Mouse (Mus musculus) G1E (cell line): ENCODE measurements around the gene Abcc3. TPM values are rescaled to one million over a fixed set of nuclear protein-coding genes. Genes with fewer than 3 reads are reported as not detected.
"Not testable (repeated sequence)": the region's sequence is repeated elsewhere in the genome, so short reads cannot be mapped to it uniquely, and the experiment has no call there.

Source experiments
- ATAC-seq: 2 replicates; pipeline ENCODE4 v1.8.0; 2016; ENCODE audit warnings: mild to moderate bottlenecking; ENCODE audit not compliant: insufficient number of reproducible peaks, poor library complexity, low FRiP score, severe bottlenecking; ENCODE audit errors: extremely low read depth
- DNase-seq: peaks from one replicate; pipeline ENCODE4 v3.0.0; 2012; ENCODE audit warnings: low spot score
- H3K27me3 ChIP-seq: 2 replicates; pipeline ENCODE4 v1.6.1; 2012; ENCODE audit warnings: mild to moderate bottlenecking, low read length, inconsistent platforms; ENCODE audit not compliant: insufficient read depth
- H3K36me3 ChIP-seq: replicated peaks from 2 replicates; pipeline ENCODE3; 2012; ENCODE audit warnings: mild to moderate bottlenecking, inconsistent platforms
- H3K4me1 ChIP-seq: 2 replicates; pipeline ENCODE4 v1.6.1; 2012; ENCODE audit warnings: low read depth, low read length, inconsistent platforms, mixed read lengths; ENCODE audit not compliant: insufficient read depth
- H3K4me3 ChIP-seq: 2 replicates; pipeline ENCODE4 v1.5.1; 2012; ENCODE audit warnings: low read depth, mild to moderate bottlenecking, inconsistent platforms, low read length, moderate library complexity, mixed read lengths
- H3K9me3 ChIP-seq: replicated peaks from 2 replicates; pipeline ENCODE4 v1.6.1; 2012; ENCODE audit warnings: inconsistent platforms
- CTCF ChIP-seq: IDR thresholded peaks from 2 replicates; pipeline ENCODE4 v1.5.1; 2012; ENCODE audit warnings: low read depth, low read length, inconsistent platforms, mixed read lengths
- GATA1 ChIP-seq: IDR thresholded peaks from 2 replicates; pipeline ENCODE4 v1.6.1; 2012; ENCODE audit warnings: borderline replicate concordance, low read length, inconsistent platforms, mixed read lengths
- GATA2 ChIP-seq: IDR thresholded peaks from 2 replicates; pipeline ENCODE4 v1.6.1; 2012; ENCODE audit warnings: low read depth, low read length, inconsistent platforms, borderline replicate concordance
- POLR2AphosphoS5 ChIP-seq: IDR thresholded peaks from 2 replicates; pipeline ENCODE4 v1.6.1; 2012; ENCODE audit warnings: low read depth, low read length, inconsistent platforms; ENCODE audit not compliant: insufficient replicate concordance
- TAL1 ChIP-seq: conservative IDR thresholded peaks from 2 replicates; pipeline ENCODE4 v1.6.1; 2012; ENCODE audit warnings: low read depth, low read length, inconsistent platforms, mixed read lengths
- polyA plus RNA-seq: library from polyadenylated mRNA; stranded (reverse); fragments of >175 nt; gene quantifications from 2 replicates; pipeline ENCODE4 v1.2.3, GENCODE M21; 2012
- total RNA-seq, 2 experiments: library from RNA; stranded (forward) in 1 of 2; stranded (reverse) in 1 of 2; fragments of 200-1000 nt in 1 of 2; fragments of >200 nt in 1 of 2; fragmentation: Nextera tagmentation in 1 of 2; gene quantifications; 2 replicates each; pipeline ENCODE4 v1.2.3; 2014 to 2017

The Abcc3 gene
- total and polyA plus RNA-seq, 3 experiments: 0.27 TPM; not detected in 2

DNA sequence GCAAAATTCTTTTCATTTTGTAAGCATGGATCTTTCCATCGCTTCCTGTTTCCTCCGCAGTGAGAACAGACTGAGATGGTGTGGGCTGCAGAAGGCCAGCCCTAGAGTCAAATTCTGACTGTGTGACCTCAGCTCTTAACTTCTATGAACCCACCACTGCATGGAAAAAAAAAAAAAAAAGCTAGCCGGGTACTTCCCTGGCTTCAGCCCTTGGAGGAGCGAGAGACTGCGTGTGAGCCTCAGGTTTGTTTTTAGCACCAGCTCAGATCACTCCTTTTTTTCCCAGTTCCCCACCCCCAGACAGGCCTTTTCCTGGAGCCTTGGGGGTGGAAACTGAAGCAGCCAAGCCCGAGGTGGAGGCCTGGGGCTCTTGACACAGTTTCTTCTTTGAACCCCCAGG lies 12.6 kb upstream of the Abcc3 start:
- H3K9me3 ChIP-seq: no peaks in the 10 kb centered on the region
- TF ChIP-seq GATA2 (no peak), GATA1 (no peak), CTCF (no peak), POLR2AphosphoS5 (no peak), TAL1 (no peak)
- no peak overlapping the region for H3K4me3 ChIP-seq
- H3K27me3 ChIP-seq: peaks cover 11% of the 10 kb centered on the region
- no peaks in the 10 kb centered on the region for H3K36me3 ChIP-seq
- ATAC-seq (no peak), DNase-seq (no peak)
- H3K4me1 ChIP-seq: no peaks in the 10 kb centered on the region

DNA sequence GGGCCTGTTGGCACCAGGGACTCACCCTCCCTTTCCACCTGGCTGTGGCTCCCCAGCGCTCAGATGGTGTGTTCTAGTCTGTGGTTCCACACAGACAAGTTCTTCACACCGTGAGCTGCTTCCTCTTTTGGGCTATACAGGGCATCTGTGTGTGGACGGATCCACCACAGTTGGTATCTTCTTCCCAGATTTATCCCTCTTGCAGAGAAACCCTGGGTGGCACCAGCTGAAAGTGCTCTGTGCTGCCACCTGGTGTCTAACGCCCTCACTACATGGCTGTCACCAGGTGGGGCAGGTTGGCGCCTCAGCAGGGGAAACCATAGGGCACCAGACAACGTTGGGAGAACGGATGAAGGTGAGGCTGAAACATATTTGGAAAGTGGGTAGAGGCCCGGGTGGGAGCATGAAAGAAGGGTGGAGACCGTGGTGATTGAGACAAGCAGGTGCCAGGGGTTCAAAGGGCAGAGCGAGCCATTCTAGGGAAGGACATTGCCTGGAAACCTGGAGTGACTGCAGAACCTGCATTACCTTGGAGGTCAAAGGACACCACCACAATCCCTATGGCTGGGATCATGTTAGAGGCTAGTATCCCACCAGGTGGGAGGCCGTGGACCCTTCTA lies 12.0 kb upstream of the Abcc3 start:
- peak; percentile 76 for TF ChIP-seq CTCF
- TF ChIP-seq GATA1: no peak
- no peak for TF ChIP-seq GATA2
- H3K4me3 ChIP-seq: no peak overlapping the region
- DNase-seq (peak; percentile 79), ATAC-seq (peak; percentile 34; the same call in 1 of the 2 replicates)
- H3K9me3 ChIP-seq: no peaks in the 10 kb centered on the region
- no peaks in the 10 kb centered on the region for H3K36me3 ChIP-seq
- H3K4me1 ChIP-seq: no peaks in the 10 kb centered on the region
- H3K27me3 ChIP-seq: peaks cover 16% of the 10 kb centered on the region

DNA sequence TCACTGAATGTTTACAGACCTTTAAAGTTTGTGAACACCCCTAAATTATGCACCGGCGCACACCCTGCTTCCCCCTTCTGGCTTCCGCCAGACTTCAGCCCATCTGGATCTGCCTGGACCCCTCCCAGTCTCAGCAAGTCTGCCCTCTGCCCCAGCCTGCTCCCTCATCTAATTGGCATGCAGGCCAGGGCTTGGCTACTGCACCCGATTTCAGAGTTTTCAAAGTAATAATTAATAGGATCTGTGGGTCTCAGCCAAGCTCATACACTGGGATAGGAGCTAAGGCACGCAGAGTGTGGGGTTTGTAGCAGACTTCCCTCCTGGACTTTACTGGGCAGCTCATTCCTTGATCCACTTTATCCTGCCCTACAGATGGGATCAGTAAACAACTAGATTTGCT lies 11.4 kb upstream of the Abcc3 start:
- Histone ChIP-seq H3K4me1 (no peaks in the 10 kb centered on the region), H3K9me3 (no peaks in the 10 kb centered on the region), H3K36me3 (no peaks in the 10 kb centered on the region), H3K4me3 (no peak overlapping the region), H3K27me3 (peaks cover 14% of the 10 kb centered on the region)
- DNase-seq (no peak), ATAC-seq (no peak)
- no peak for TF ChIP-seq POLR2AphosphoS5
- TF ChIP-seq GATA2: no peak
- no peak for TF ChIP-seq TAL1
- TF ChIP-seq GATA1: no peak
- no peak for TF ChIP-seq CTCF

DNA sequence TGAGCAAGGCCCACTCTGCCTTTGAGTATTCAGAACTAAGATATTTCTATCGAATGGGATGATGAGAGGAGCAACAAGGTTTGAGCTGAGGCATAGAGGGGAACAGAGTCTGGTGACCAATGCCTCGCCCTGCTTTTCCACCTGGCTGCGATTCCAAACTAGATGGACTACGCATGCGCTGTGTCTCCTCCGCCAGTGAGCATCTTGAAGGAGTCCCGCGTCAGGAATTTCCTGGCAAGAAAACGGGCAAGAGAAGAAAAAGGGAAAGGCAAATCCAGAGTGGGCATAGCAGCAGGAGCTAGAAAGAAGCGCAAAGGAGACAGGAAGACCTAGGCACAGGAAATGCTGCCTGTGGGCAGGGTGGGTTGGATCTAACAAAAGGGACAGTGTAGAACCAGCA lies 11.0 kb upstream of the Abcc3 start:
- Histone ChIP-seq H3K4me3 (no peak overlapping the region), H3K4me1 (no peaks in the 10 kb centered on the region), H3K36me3 (no peaks in the 10 kb centered on the region), H3K9me3 (no peaks in the 10 kb centered on the region), H3K27me3 (peaks cover 17% of the 10 kb centered on the region)
- DNase-seq (no peak), ATAC-seq (no peak)
- TF ChIP-seq GATA1: no peak
- TF ChIP-seq GATA2: no peak
- no peak for TF ChIP-seq POLR2AphosphoS5
- no peak for TF ChIP-seq TAL1
- TF ChIP-seq CTCF: no peak

DNA sequence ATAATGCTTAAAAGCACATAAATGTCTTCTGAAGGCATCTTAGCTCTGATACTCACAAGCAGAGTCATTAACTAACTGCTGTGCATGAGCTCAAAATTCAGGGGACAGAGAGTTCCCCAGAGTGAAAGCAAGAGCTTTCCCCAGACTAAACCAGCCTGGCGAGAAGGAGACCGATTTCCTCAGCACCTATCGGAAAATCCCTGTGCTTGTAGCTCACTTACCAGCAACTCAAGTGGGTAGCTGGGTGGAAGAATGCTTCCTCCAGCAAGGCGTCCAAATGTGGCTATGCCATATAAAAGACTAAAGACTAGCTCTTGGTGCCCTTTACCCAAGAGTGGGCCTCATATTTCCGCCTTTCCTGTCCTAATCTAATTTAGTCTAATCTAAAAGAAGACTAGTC lies 9.9 kb upstream of the Abcc3 start:
- H3K36me3 ChIP-seq: no peaks in the 10 kb centered on the region
- TF ChIP-seq GATA1 (no peak), TAL1 (no peak), POLR2AphosphoS5 (no peak), CTCF (no peak), GATA2 (no peak)
- H3K9me3 ChIP-seq: no peaks in the 10 kb centered on the region
- no peak for DNase-seq
- peaks cover 17% of the 10 kb centered on the region for H3K27me3 ChIP-seq
- no peak overlapping the region for H3K4me3 ChIP-seq
- ATAC-seq: no peak
- no peaks in the 10 kb centered on the region for H3K4me1 ChIP-seq

DNA sequence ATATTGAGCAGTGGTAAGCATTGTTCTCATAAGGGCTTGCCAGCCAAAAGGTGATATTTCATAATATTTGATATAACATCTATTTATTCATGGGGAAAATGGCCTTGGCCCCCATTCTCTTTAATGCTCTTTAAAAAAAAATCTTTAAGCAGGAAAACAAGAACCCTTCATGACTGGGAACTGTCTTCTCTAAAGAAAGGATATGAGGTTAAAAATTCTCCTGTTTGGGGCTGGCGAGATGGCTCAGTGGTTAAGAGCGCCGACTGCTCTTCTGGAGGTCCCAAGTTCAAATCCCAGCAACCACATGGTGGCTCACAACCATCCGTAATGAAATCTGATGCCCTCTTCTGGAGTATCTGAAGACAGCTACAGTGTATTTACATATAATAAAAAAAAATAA lies 9.2 kb upstream of the Abcc3 start:
- not testable (repeated sequence) for ATAC-seq, DNase-seq, H3K9me3 ChIP-seq, H3K4me3 ChIP-seq, H3K4me1 ChIP-seq, H3K36me3 ChIP-seq
- H3K27me3 ChIP-seq: peaks cover 22% of the 10 kb centered on the region

DNA sequence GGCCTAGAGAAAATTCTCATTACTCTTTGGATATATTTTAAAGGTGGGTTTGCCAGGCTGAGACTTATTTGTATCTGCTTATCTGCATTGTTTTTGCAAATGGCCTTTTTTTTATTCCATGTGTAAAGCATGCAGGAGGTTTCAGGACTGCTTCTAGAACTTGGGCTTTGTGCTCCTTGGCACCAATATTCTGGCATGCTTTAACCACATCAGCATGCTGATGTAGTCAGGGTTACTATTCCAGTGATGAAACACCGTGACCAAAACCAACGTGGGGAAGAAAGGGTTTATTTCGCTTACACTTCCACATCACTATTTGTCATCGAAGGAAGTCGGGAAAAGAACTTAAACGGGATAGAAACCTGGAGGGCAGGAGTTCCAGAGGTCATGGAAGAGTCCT lies 8.2 kb upstream of the Abcc3 start:
- Histone ChIP-seq H3K9me3 (no peaks in the 10 kb centered on the region), H3K27me3 (peaks cover 23% of the 10 kb centered on the region), H3K36me3 (no peaks in the 10 kb centered on the region), H3K4me1 (no peaks in the 10 kb centered on the region), H3K4me3 (no peak overlapping the region)
- no peak for TF ChIP-seq POLR2AphosphoS5
- no peak for TF ChIP-seq GATA2
- no peak for TF ChIP-seq GATA1
- TF ChIP-seq CTCF: no peak
- no peak for TF ChIP-seq TAL1
- no peak for ATAC-seq
- DNase-seq: no peak
